Mouse (Mus musculus) heart, embryonic 15.5 days (tissue): ENCODE data around the gene Map2k3. TPM values are rescaled to one million over a fixed set of nuclear protein-coding genes. Genes with fewer than 3 reads are reported as not detected.

Experiments used
- ATAC-seq: fragments of 200-750 bp; cut with Nextera tagmentation; replicated peaks from 2 replicates; pipeline ENCODE4 v1.8.0; 2017; ENCODE audit warnings: low read depth, moderate TSS enrichment; ENCODE audit not compliant: insufficient number of reproducible peaks, insufficient read depth, low FRiP score
- H3K27ac ChIP-seq: fragments of 300-500 bp; sonication (generic); 2 replicates; pipeline ENCODE4 v1.5.1; 2015; ENCODE audit warnings: mild to moderate bottlenecking, inconsistent platforms
- H3K27me3 ChIP-seq: fragments of 300-500 bp; sonication (generic); 2 replicates; pipeline ENCODE4 v1.6.1; 2015; ENCODE audit warnings: inconsistent platforms
- H3K36me3 ChIP-seq: fragments of 300-500 bp; sonication (generic); 2 replicates; pipeline ENCODE4 v1.6.1; 2015; ENCODE audit warnings: mild to moderate bottlenecking, inconsistent platforms
- H3K4me1 ChIP-seq: fragments of 300-500 bp; sonication (generic); replicated peaks from 2 replicates; pipeline ENCODE4 v1.6.1; 2015; ENCODE audit warnings: inconsistent platforms
- H3K4me2 ChIP-seq: fragments of 300-500 bp; sonication (generic); 2 replicates; pipeline ENCODE4 v1.6.1; 2015; ENCODE audit warnings: inconsistent platforms, mild to moderate bottlenecking, moderate library complexity
- H3K4me3 ChIP-seq: fragments of 300-500 bp; sonication (generic); 2 replicates; pipeline ENCODE4 v1.5.1; 2015; ENCODE audit warnings: mild to moderate bottlenecking, inconsistent platforms
- H3K9ac ChIP-seq: fragments of 300-500 bp; sonication (generic); 2 replicates; pipeline ENCODE4 v1.6.1; 2015; ENCODE audit warnings: mild to moderate bottlenecking, inconsistent platforms
- H3K9me3 ChIP-seq: fragments of 300-500 bp; sonication (generic); replicated peaks from 2 replicates; pipeline ENCODE4 v1.6.1; 2016; ENCODE audit warnings: inconsistent platforms
- WGBS: fragments of 180-500 bp; shearing (Covaris S2); methylation state at CpG from one replicate; pipeline ENCODE4 v1.1.7; 2015; ENCODE audit warnings: mixed read lengths; 5-methylcytosine and 5-hydroxymethylcytosine counted together
- polyA plus RNA-seq: library from polyadenylated mRNA; unstranded; fragments of >200 nt; fragmentation: Nextera tagmentation; extraction: Ambion mirVana; gene quantifications from 2 replicates; pipeline ENCODE4 v1.2.1, GENCODE M21; 2015

Map2k3 gene
- polyA plus RNA-seq, 1 experiment from 2014 or later: 53.3 TPM

- no peak overlapping the region for H3K4me2 ChIP-seq
- ATAC-seq: no peak
- no peak overlapping the region for H3K9ac ChIP-seq
- H3K4me1 ChIP-seq: no peaks in the 10 kb centered on the region
- no peak overlapping the region for H3K4me3 ChIP-seq
- H3K36me3 ChIP-seq: no peaks in the 10 kb centered on the region
- H3K27ac ChIP-seq: no peak overlapping the region
- no peaks in the 10 kb centered on the region for H3K9me3 ChIP-seq
- H3K27me3 ChIP-seq: no peaks in the 10 kb centered on the region
- WGBS: 58% methylated on average over 6 of the region's 6 CpGs
Measured at GRCm38 (mm10) chr11:60966974-60967373, 35.1 kb downstream of the Map2k3 start.

GRCm38 (mm10) chr11:60975097-60975496, 43.3 kb downstream of the Map2k3 start:
- no peak overlapping the region for H3K4me2 ChIP-seq
- H3K9me3 ChIP-seq: no peaks in the 10 kb centered on the region
- H3K9ac ChIP-seq: no peak overlapping the region
- no peaks in the 10 kb centered on the region for H3K27me3 ChIP-seq
- H3K36me3 ChIP-seq: no peaks in the 10 kb centered on the region
- H3K27ac ChIP-seq: no peak overlapping the region
- no peak for ATAC-seq
- H3K4me3 ChIP-seq: no peak overlapping the region
- 71% methylated on average over 11 of the region's 11 CpGs for WGBS
- H3K4me1 ChIP-seq: peaks cover 12% of the 10 kb centered on the region

GRCm38 (mm10) chr11:60976234-60976633, 44.4 kb downstream of the Map2k3 start:
- Histone ChIP-seq H3K9me3 (no peaks in the 10 kb centered on the region), H3K27ac (no peak overlapping the region), H3K4me1 (peaks cover 13% of the 10 kb centered on the region), H3K36me3 (no peaks in the 10 kb centered on the region), H3K4me3 (no peak overlapping the region), H3K27me3 (no peaks in the 10 kb centered on the region), H3K4me2 (no peak overlapping the region), H3K9ac (no peak overlapping the region)
- no peak for ATAC-seq
- 83% methylated on average over 2 of the region's 2 CpGs for WGBS

DNA sequence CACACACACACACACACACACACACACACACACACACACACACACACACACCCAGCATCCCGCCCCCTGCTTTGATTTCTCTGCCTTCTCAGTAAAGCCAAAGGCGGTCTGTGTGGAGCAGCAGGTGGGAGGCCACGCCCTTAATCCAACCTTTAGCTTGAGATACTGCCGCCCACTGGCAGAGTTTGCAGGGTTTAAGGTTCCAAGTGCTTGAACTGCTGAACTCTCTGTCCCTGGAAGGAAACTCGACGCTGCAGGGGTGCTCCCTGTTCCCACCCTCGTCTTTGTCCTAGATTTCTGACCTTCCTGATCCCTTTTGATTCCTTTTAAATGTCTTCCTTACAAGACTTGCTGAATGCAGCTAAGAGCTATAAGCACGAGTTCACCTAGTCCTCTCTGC, 44.9 kb downstream of the Map2k3 start:
- Histone ChIP-seq H3K4me1 (peaks cover 18% of the 10 kb centered on the region), H3K36me3 (no peaks in the 10 kb centered on the region), H3K4me2 (no peak overlapping the region), H3K9me3 (no peaks in the 10 kb centered on the region), H3K9ac (no peak overlapping the region), H3K27me3 (no peaks in the 10 kb centered on the region), H3K27ac (peak overlapping the region; percentile 33; the same call in 1 of the 2 replicates), H3K4me3 (no peak overlapping the region)
- ATAC-seq: no peak
- WGBS: 33% methylated on average over 8 of the region's 8 CpGs

GRCm38 (mm10) chr11:60977153-60977552, 45.3 kb downstream of the Map2k3 start:
- no peak for ATAC-seq

GRCm38 (mm10) chr11:60978658-60979057, 46.8 kb downstream of the Map2k3 start:
- Histone ChIP-seq H3K4me1 (peaks cover 25% of the 10 kb centered on the region), H3K36me3 (no peaks in the 10 kb centered on the region), H3K27me3 (no peaks in the 10 kb centered on the region), H3K4me2 (no peak overlapping the region), H3K4me3 (no peak overlapping the region), H3K9ac (no peak overlapping the region), H3K27ac (no peak overlapping the region), H3K9me3 (no peaks in the 10 kb centered on the region)
- no peak for ATAC-seq
- WGBS: 69% methylated on average over 2 of the region's 2 CpGs

More at GRCm38 (mm10) chr11:60977153-60977552, 45.3 kb downstream of the Map2k3 start:
- Histone ChIP-seq H3K27me3 (no peaks in the 10 kb centered on the region), H3K4me2 (no peak overlapping the region), H3K27ac (peak overlapping the region; percentile 33; the same call in 1 of the 2 replicates), H3K4me1 (peaks cover 22% of the 10 kb centered on the region), H3K36me3 (no peaks in the 10 kb centered on the region), H3K9me3 (no peaks in the 10 kb centered on the region), H3K9ac (no peak overlapping the region), H3K4me3 (no peak overlapping the region)
- 46% methylated on average over 3 of the region's 3 CpGs for WGBS

GRCm38 (mm10) chr11:60979788-60980187, 48.0 kb downstream of the Map2k3 start:
- Histone ChIP-seq H3K4me3 (no peak overlapping the region), H3K9ac (no peak overlapping the region), H3K27me3 (no peaks in the 10 kb centered on the region), H3K27ac (no peak overlapping the region), H3K4me1 (peaks cover 26% of the 10 kb centered on the region), H3K9me3 (no peaks in the 10 kb centered on the region), H3K36me3 (no peaks in the 10 kb centered on the region), H3K4me2 (no peak overlapping the region)
- WGBS: 75% methylated on average over 5 of the region's 5 CpGs
- no peak for ATAC-seq

DNA sequence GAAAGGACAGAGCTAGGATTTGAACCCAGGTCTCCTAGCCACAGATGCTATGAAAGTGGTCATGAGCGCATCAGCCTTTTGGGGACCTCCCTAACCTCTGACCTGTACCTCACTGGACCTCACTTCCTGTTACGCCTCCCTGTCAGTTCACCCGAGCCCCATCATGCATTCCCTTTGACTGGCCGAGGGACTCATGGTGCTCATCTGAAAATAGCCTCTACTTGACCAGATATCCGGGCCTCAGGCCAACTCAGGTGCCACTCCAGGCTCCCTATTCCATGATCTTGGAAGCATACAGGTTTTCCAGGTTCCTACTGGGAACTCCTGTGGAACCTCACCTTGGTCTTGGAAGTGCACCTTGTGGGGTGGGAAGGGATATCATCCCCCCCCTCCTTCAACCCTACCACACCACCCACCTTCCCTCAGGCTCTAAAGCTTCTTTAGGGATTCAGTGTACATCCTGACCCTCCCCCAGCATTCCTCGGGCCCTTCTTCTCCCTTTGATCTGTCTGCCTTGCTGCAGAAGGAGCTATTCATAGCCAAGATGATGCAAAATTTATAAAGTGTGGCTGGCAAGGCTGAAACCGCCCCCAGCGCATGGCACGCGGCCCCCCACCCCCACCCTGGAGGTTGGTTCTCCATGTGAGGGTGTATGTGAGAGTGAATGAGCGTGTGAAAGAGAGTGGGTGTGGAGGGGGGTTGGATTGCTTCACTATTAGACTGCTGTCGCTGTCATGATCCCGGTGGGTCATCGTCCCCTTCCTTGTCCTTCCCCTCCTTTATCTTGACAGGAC, 50.1 kb downstream of the Map2k3 start:
- Histone ChIP-seq H3K27me3 (no peaks in the 10 kb centered on the region), H3K9me3 (no peaks in the 10 kb centered on the region), H3K36me3 (no peaks in the 10 kb centered on the region), H3K4me3 (no peak overlapping the region), H3K9ac (no peak overlapping the region), H3K27ac (peak overlapping the region; percentile 9; the same call in 1 of the 2 replicates), H3K4me1 (peaks cover 28% of the 10 kb centered on the region), H3K4me2 (no peak overlapping the region)
- 47% methylated on average over 14 of the region's 14 CpGs for WGBS
- no peak for ATAC-seq

DNA sequence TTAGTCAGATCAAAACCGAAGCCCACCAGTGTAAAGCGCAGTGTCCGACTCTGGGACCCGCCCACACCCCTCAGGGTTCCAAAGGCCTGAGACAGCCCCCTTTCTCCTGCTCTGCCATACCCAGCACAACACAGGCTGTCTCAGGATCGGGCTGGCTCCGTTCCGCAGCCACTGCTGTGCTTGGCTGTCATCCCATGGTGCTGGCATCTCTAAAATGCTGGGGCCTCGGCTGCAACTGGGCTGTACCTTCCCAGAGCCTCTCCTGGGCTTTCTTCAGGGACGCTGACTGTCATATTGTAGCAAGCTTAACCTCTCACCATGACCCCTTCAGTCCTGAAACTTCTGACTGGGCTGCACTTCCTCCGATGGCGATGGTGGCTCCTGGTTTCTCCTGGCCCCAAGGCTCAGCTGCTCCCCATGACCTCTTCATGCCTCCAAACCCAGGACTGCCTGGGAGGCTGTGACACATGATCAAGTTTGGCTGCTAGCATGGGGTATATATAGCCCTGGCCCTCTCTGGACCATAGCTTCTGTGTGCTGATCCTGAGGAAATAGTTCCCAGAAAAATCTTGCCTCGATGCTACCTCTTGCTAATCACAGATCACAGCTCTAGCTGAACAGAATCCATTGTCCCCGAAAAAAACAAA, 53.2 kb downstream of the Map2k3 start:
- Histone ChIP-seq H3K9ac (no peak overlapping the region), H3K9me3 (no peaks in the 10 kb centered on the region), H3K4me3 (peak overlapping the region; percentile 19; the same call in 1 of the 2 replicates), H3K4me1 (peaks cover 22% of the 10 kb centered on the region), H3K27me3 (no peaks in the 10 kb centered on the region), H3K27ac (peak overlapping the region; percentile 82), H3K36me3 (no peaks in the 10 kb centered on the region), H3K4me2 (peak overlapping the region; percentile 37)
- 53% methylated on average over 13 of the region's 13 CpGs for WGBS
- peak; percentile 75 for ATAC-seq

GRCm38 (mm10) chr11:60990428-60990827, 58.6 kb downstream of the Map2k3 start:
- no peaks in the 10 kb centered on the region for H3K27me3 ChIP-seq
- H3K4me1 ChIP-seq: 0 out of 2 replicates have a peak, but pooled peaks cover 3% of the 10 kb centered on the region
- no peak overlapping the region for H3K4me2 ChIP-seq
- H3K27ac ChIP-seq: no peak overlapping the region
- H3K9me3 ChIP-seq: 0 out of 2 replicates have a peak, but pooled peaks cover 5% of the 10 kb centered on the region
- no peaks in the 10 kb centered on the region for H3K36me3 ChIP-seq
- H3K4me3 ChIP-seq: no peak overlapping the region
- no peak overlapping the region for H3K9ac ChIP-seq
- no peak for ATAC-seq
- WGBS: 75% methylated on average over 3 of the region's 3 CpGs
